Mouse (Mus musculus) testis, adult 2 months (tissue): ENCODE measurements at regions not wholly inside any gene's neighbourhood (a gene's known extent, or its start where the extent isn't known, plus 50 kb on each side); places are given as distances from the start of the nearest gene placed in this dataset.

Source experiments
- CTCF ChIP-seq: fragments of 200-500 bp; IDR thresholded peaks from 2 replicates; pipeline ENCODE4 v1.5.1; 2012; ENCODE audit warnings: low read depth, mild to moderate bottlenecking, inconsistent platforms, low read length, moderate library complexity; ENCODE audit not compliant: control insufficient read depth, insufficient read depth, insufficient replicate concordance
- POLR2A ChIP-seq: fragments of 200-500 bp; IDR thresholded peaks from 2 replicates; pipeline ENCODE4 v1.6.1; 2012; ENCODE audit warnings: low read depth, mild to moderate bottlenecking, inconsistent platforms, low read length, moderate library complexity; ENCODE audit not compliant: control insufficient read depth

DNA sequence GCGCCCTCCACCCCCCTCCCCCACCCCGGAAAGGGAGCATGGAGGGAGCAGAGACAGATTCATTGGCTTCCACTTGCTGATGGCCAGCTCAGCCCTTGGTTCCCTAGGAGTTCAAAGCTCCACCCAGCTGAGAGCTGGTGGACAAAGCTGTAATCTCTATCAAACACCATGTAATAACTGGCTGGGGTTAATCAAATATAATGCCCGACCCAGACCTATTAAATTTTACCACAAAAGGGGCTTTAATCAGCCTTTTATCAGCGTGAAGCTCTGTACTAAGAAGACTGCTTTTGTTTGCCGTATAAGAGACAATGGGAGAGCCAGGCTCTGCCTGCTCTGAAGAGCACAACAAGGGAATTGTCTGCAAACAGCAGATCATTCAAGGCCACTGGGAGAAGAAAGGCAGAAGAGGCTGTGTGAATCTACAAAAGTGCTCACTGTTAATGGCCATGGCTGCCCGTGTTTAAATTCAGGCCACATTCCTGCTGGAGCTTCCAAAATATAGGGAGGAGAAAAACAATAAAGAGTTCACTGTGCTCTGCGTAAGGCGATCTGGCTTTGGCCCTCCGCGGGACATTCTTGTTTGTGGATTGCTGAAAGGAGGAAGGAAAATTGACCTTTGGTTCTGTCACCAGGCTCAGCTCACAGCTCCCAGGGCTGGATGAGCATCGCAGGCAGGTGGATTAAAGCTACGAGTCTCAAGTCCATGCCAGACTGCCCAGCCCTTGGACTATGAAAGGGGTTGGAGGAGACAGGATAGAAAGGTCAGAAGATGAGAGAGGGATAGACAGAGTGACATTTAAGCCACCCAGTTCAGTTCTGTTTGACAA is 114.4 kb upstream of the Foxn2 start:
- TF ChIP-seq CTCF (no peak), POLR2A (no peak)
